Mouse (Mus musculus) bone marrow macrophage, adult 2 months (primary cell): ENCODE results near the gene Pla2g12b.

ENCODE experiments used
- CTCF ChIP-seq: IDR thresholded peaks from 2 replicates; pipeline ENCODE4 v1.5.1; 2012; ENCODE audit warnings: low read depth, mild to moderate bottlenecking, low read length, moderate library complexity
- POLR2A ChIP-seq: IDR thresholded peaks from 2 replicates; pipeline ENCODE4 v1.6.1; 2012; ENCODE audit warnings: mild to moderate bottlenecking, low read depth, low read length, borderline replicate concordance

GRCm38 (mm10) chr10:59413711-59414110 is 10.3 kb downstream of the Pla2g12b start:
- TF ChIP-seq CTCF (no peak), POLR2A (no peak)
